Mouse (Mus musculus): Measurements from ENCODE around the gene Ak5.

Gene Ak5

DNA sequence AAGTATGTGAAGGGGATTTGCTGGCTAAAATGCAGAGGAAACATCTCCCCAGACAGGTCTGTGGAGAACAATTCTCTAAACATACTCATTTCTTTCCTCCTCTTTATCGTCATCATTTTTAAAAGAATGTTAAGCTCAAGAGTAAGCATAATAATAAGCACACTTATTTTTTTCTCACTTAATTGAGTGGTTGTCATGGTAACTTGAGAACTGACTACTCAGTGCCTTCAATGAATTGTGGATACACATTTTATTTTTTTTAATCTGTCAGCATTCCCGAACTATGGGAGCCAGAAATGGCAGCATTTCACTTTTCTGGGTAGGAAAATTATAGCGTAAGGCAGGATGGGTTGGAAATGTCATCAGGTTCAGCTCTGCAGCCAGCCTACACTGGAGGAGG lies 151.6 kb downstream of the Ak5 start:
- no peak for DNase-seq (ENCODE audit: low spot score)

DNA sequence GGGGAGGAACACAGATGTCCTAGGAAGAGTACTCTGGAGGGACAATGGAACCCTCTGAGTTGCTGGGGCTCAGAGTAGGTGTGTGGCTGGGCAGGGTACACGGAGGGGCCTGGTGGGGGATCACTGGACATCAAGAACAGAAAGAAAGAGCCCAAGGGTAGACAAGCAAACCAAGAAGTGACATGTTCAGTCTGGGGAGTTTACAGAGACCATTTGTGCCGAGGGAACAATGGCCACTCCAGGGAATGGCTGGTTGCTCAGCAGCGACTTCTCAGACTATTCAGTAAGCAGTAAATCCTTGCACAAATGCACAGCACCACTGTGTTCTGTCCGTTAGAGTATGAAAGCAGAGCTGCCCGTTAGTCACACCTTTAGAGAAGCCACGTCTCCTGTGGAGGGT lies 152.2 kb downstream of the Ak5 start:
- DNase-seq (ENCODE audit: low spot score) = no peak

DNA sequence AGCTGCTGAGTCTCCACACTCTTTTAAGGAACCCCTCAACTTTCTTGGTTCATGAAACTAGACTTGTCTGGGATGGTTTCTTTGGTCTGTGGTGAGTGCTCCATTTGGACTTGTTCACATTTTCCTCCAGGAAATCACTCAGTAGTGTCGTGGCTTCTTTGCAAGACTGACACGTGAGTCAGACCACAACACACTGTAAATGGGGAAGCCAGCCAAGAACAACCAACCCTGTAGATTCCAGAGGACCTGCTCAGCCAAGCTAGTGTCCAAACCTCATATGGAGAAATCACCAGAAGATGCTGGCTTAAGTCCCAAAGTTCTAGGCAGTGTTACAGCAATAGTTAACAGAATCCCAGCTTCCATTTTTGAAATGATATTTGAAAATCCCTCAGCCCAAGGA lies 155.6 kb downstream of the Ak5 start:
- no peak for DNase-seq (ENCODE audit: low spot score)

DNA sequence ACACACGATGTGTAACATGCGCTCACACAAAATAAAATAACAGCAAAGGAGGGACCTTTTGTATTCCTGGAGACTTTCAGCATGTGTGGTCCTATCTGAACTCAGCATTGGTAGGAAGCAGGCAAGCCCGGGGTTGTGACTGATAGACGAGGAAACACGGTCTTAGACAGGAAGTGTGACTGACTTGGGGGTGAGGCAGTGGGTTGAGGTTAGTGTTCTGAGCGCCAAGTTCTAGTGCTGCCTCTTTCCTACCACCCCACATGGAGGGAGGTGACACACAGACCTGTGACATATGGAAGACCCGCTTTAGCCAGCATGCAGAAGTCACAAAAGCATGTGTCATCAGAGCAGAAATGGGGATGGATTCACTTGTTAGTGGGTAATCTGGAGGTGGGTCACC lies 158.9 kb downstream of the Ak5 start:
- no peak for DNase-seq (ENCODE audit: low spot score)

DNA sequence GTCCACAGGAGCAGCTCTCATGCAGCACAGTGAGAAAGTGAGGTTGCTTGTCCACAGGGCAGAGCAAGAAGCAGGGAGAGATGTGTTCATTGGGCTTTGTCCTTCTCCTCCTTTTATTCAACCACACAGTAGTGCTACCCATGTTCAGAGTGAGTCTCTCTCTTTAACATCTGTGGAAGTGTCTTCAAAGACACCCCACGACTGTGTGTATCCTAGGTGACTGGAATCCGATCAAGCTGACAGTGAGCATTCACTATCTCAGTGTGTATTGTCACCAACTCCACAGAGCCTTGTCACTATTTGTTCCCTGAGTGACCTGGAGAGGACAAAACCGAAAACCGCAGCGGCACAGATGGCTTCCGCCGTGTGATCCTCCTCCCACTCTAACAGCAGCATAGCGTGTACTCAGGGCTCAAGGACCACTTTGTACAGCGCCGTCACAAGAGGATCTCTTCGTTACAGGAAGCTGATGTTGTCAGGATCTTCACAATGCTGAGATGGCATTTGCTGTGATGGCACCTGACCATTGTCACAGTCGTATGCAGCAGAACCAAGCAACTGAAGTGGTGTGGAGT lies 159.7 kb downstream of the Ak5 start:
- DNase-seq (ENCODE audit: low spot score) = no peak

DNA sequence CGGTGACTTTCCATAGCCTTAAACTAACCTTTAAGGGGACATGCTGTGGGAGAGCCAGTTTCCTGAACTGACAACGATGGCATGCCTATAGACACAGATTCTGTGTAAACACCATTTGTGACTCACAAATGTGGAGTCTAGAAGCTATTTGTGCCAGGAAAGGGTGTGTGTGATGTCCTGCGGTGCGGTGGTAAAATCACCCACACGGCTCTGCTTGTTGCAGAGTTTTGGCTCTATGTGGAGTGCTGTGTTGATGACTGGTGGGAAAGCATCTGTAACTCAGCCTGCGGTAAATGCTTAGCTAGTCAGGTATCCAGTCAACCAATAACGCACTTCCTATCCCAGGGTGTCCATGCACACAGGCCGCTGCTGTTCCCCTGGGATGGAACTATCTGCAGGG lies 160.3 kb downstream of the Ak5 start:
- no peak for DNase-seq (ENCODE audit: low spot score)

DNA sequence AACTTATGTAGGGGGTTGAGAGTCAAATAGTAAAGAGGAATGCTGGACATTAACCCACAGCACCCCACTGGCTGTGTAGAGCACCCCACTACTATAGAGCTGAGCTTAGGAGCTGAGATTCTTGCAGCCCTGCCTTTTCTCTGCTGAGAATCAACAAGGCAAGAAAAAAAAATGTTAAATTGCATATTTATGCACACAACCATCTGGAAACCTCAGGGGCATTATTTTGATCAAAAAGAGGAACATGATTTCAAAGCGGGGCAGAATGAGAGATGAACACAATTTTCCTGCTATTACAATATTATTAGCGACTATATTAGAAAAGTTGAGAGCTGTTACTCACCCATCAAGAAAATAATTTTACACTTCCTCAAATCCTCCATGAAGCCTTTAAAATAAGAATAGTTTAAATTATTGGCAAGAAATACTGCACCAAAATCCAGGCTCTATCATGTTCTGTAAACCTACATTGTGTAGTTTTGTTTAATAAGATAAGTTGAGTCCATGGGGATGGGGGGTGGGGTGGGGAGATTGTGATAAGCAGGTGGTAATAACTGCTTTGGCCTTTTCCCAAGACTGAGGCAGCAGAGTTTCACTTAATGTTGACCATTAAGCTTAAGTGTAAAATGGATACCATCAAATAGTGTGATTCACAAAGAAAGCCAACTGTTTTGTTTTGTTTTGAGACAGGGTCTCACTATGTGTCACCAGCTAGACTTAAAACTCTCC lies 169.0 kb downstream of the Ak5 start:
- DNase-seq (ENCODE audit: low spot score) = no peak

DNA sequence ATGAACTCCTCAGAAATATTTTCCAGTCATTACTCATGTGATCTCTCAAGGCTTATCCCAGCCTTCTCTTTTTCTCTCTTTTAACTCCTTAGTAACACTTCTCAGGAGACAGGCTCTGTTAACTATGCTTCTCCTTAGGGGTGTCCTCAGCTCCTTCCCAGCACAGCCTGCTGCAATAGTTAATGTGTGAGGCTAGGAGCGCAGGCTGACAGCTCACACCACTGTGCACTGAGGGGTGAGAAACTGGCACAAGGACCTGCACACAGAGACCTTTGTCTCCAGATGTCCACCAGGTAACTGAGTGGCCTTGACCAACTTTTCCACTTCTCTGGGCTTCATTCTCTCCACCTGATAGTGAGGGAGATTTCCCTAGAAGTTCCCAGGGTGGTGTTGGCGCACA lies 170.3 kb downstream of the Ak5 start:
- no peak for DNase-seq (ENCODE audit: low spot score)

DNA sequence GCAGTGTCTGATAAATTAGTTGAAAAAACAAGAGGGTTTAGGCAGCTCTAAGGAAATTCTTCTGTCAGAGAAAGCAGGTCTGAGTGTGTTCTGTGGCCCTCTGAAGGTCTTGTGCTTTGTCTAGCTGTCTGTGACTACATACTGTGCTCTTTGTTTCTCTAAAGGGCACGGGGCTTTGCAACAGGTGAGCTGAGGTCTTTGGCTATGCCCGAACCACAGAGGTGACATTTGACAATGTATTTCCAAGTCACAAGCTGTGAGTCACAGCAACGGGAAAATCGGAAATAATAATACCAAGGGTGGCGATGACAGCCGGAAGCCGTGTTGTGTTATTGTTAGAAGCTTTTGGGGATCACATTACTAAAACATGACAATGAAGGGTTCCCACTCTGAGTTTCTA lies 171.1 kb downstream of the Ak5 start:
- no peak for DNase-seq (ENCODE audit: low spot score)

DNA sequence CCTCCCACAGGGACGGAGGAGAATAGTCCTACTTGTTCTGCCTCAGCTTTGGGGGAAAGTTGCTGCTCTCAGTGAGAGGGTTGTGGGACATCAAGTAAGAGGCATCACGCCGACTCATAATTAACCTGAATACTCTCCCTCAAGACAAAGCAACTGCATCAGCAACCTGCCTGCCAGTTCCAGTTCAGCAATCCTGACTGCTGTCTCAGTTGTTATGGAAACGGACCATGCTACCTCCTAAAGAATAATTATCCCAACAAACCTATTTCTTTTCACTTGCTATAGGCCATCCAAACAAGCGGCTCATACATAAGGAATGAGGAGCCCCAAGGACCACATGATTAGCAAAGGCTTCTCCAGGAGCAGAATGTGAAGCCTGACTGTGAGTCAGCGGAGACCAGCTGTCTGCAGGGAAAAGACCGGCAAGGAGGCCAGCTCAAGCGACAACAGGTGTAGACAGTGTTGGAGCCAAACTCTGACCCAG lies 172.7 kb downstream of the Ak5 start:
- DNase-seq (ENCODE audit: low spot score) = no peak

DNA sequence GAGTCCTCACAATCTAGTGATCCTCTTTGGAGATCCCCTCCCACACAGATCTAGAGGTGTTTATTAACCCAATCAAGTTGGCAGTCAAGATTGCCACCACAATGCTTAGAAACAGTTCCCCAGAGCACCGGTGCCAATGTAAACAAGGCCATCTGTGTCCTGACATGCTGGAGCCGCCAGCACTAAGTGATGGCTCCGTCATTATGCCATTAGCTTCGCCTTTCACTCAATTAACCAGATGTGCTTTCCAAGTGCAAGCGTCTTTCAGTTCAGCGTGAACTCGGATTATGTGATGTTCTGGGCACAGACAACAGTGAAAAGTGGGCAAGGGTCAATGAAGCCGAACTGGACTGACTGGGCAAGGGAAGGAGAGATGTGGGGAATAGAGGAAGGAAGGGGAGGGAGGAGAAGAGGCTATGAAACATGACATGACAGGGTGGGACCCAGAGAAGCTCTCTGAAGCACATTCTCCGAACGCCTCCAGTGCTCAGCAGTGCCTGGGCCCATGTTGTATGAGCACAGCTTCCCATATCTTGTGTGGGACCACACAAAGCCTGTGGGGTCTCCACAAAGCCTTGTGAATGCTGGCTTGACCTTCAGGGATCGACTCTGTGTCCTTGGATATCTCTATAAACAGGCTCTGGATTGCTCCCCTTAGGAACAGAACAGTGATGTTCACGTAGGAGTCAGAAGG lies 173.3 kb downstream of the Ak5 start:
- no peak for DNase-seq (ENCODE audit: low spot score)

DNA sequence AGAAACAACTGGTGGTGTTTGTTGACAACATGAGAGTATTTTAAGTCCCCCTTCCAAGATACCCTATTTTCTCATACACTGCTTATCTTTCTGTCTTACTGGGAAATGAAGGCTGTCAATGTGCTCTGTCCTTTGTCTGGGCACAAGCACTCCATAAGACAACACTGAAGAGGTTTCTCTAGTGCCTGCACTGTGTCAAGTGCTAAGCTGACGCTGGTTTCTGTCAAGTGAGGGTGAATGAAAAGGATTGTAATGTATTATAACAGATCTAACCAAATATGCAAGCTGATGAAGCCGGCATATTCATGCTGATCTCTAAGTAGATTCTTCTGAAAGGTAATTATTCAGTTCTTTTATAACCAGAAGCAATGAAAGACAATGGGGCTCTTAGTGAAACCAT lies 174.3 kb downstream of the Ak5 start:
- no peak for DNase-seq (ENCODE audit: low spot score)

DNA sequence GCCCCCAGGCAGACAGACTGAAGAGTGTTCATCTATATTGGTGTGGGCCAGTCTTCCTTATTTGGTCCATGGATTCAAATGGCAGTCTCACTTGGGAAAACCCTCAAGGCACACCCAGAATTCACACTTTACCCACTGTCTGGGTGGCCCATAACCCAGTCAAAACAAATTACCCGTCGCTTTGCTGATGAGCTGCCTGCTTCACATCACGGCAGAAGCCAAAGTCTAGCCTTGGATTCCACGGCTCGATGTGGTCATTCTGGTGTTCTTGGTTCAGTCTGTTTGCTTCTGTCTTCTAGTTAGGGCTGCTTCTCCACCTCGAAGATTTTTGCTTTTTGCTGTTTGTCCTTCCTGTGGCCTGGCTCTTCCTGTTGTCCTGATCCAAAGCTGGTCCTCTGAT lies 175.9 kb downstream of the Ak5 start:
- no peak for DNase-seq (ENCODE audit: low spot score)

DNA sequence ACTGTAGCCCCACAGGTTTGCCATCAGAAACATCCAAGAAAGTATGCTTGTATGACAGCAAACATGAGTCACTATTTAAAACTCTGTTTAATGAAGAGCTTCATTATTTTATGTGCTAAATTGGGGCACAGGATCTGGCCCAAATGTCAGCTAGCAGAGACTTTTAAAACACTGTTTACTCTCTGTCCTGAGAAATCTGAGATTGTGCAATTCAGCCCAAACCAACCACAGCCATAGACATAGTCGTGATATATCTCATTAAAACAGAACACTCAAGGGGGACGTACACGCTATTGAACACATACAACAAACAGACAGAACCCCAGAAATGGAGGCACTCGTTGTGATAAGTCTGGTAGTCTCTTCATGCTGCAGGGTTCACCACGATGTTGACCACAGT lies 177.7 kb downstream of the Ak5 start:
- DNase-seq (ENCODE audit: low spot score) = no peak

DNA sequence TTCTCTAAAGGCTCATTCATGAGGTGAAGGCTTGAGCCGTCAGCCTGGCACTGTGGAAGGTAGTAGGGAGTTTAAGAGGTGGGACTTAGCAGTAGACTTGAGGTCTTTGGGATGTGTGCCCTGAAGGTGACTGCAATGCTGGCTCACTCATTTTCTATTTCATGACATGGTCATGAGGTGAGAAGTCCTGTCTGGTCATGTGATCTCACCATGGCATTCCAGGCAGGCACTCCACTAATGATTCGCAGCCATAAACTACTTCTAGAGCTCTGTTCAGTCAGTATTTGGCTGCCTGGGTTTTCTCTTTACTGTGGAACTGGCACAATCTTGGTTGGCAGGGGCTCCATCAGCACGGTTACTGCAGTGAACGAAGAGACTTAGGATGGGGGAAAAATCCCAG lies 179.2 kb downstream of the Ak5 start:
- DNase-seq (ENCODE audit: low spot score) = no peak

DNA sequence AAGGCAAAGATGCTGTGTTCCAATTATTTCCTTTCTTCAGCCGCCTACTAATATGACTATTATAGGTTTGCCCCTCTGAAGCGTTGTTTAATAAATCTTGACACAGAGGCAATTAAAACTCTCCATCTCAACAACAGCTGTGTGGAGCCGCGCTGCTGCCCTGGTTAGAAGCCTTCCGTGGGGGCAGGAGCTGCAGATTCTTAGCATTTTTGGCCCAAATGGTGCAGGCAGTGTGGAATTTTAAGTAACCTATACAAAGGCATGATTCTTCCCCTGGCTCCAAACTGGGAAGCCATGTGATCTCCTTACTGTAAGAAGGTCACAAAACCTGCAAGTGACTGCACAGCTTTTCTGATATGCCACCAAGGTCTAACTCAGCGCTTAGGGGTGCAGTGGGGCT lies 184.0 kb downstream of the Ak5 start:
- DNase-seq (ENCODE audit: low spot score) = no peak

DNA sequence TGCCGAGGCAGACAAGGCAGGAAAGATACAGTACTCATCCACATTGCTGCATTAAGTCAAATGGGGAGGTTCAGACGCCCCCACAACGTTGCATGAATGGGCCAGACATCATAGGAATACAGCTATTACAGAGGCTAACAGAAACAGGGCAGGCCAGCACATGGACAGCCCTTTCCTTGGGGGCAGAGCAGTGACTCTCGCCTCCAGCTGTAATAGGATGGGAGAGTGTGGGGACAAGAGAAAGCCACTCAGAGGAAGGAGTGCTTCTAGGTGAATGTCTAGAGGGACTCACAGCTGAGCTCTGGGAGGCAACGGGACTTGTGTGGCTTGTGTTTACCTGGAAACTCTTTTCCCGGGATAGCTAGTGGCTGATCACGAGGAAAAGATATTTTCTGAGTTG lies 184.4 kb downstream of the Ak5 start:
- no peak for DNase-seq (ENCODE audit: low spot score)

DNA sequence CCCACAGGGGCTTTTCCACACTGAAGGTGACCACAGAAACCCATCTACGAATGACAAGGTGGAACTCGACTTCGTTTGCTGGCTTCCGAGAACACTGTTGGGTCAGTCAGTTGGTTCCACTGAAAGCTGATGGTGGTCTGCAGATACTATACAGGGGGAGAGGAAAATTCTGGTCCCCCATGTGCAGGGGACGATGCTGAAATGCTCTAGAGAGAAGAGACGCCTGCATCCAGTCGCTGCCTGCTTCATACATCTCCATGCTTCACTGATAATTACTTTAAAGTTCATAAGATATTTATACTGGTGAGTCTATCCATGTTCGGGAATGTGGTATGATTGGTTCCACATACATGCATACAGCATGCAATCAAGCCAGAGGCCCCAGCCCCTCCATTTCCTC lies 186.0 kb downstream of the Ak5 start:
- no peak for DNase-seq (ENCODE audit: low spot score)

DNA sequence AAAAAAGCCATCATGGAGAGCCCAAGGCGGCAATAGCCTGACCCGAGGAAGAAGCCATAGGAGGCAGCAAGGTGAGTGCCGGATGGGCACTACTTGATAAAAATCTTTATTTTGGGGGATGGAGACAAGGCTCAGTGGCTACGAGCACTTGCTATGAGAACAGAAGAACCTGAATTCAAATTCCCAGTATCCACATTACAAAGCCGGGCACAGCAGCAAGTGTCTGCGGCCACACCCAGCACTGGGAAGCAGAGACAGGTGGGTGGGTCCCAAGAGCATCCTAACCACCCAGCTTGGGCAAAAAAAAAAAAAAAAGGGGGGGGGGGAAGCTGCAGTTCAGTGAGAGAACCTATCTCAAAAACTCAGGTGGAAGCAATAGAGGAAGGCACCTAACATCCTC lies 187.8 kb downstream of the Ak5 start:
- no peak for DNase-seq (ENCODE audit: low spot score)

DNA sequence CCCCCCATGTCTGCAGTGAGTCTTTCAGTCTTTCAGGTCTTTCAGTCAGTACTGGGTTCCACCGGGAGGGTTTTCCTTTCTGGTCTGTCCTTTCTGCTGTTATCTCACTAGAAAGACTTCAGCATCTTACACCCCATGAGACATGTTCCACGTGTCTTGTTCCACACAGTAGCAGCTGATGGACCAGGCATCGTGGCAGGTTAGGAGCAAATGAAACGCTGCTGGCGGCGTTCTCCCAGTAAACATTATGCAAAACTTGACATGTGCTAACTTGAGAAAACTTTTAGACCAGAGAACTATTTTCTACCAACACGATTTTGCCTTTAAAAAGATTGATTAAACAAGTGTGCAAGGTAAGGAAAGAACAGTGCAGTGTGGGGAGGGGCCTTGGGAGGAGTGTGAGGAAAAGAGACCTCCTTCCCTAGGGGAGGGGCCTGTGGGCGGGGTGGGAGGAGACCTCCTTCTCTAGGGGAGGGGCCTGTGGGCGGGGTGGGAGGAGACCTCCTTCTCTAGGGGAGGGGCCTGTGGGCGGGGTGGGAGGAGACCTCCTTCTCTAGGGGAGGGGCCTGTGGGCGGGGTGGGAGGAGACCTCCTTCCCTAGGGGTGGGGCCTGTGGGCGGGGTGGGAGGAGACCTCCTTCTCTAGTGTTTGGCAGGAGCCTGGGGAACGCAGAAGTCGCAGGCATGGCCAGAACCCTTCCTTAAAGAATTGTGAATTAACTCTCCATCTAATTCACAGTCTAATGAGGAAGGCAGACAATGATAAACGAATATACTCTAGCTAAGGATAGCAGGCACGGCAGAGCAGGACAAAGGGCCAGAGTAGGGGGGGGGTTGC lies 189.3 kb downstream of the Ak5 start:
- no peak for DNase-seq (ENCODE audit: low spot score)

DNA sequence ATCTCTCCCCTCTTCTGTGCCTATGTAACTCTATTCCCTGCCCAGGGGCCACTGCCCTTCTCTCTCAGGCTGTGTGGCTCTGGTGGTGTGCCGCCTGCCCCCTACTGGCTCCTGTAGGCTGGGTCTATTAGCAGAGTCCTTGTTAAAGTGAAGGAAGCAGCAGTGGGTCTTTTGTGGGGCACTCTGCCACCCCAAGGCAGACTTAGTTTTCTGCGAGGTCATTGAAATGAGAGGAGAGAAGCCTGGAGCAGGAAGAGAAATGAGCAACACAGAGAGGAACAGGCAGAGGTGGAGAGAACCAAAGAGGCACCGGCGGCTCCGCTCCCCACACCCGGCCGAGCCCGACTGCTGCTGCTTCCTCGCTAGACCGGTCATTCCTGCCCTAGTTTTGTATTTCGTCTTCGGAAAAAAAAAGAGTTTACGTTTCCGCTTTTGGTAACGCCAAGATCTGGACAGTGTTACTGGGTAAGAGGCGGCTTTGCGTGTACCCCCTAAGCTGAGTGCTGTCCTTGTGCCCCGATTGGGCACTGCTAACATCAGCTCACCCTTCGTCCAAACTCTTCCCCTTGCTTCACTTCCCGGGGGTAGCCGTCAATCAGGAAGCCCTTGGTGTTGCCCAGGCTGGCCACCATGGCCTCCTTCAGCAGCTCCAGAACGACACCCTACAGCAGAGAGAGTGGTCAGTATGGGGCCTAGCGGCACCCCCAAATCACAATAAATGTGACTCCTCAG lies 190.2 kb downstream of the Ak5 start:
- peak; percentile 59 for DNase-seq (ENCODE audit: low spot score)

DNA sequence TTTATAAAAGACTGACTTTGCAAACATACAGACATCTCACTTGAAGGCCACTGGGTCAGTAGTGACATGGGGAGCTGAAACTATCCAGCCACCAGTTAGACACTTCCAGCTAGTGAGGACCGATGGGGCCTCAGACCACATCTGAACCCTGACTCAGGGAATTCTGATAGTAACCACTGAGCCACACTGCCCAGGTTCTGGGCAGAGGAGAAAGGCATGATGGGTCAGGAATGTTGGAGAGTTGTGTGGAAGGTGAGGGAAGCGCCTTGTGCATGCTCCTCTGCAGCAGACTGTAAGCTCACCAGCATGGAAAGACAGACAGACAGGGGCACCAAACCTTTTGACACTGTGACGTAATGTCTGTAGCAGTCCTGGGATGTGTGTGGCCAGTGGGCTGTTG lies 192.3 kb downstream of the Ak5 start:
- no peak for DNase-seq (ENCODE audit: low spot score)
